Mouse (Mus musculus) brown adipose tissue, adult 24 weeks (tissue): ENCODE results near the gene Cdh22. TPM values are rescaled to one million over a fixed set of nuclear protein-coding genes. Genes with fewer than 3 reads are reported as not detected.

Source experiments
- H3K27ac ChIP-seq: fragments of 200-500 bp; replicated peaks from 2 replicates; pipeline ENCODE4 v1.5.1; 2012; ENCODE audit warnings: low read depth, mild to moderate bottlenecking, low read length
- H3K4me1 ChIP-seq: fragments of 200-500 bp; 2 replicates; pipeline ENCODE4 v1.6.1; 2012; ENCODE audit warnings: low read length, mixed read lengths; ENCODE audit not compliant: control insufficient read depth, insufficient read depth, insufficient read length
- H3K4me3 ChIP-seq: fragments of 200-500 bp; 2 replicates; pipeline ENCODE4 v1.5.1; 2012; ENCODE audit warnings: low read depth, mild to moderate bottlenecking, low read length, moderate library complexity; ENCODE audit not compliant: insufficient read depth
- polyA plus RNA-seq: library from polyadenylated mRNA; stranded (reverse); fragments of >200 nt; gene quantifications from 2 replicates; pipeline ENCODE4 v1.2.4, GENCODE M21; 2012; ENCODE audit not compliant: missing spikeins, insufficient read depth, insufficient read length

The Cdh22 gene
- polyA plus RNA-seq, 1 experiment = not detected

- Histone ChIP-seq H3K4me1 (no peaks in the 10 kb centered on the region), H3K4me3 (no peak overlapping the region), H3K27ac (no peak overlapping the region)
These were observed 29.2 kb downstream of the Cdh22 start for GRCm38 (mm10) chr2:165205486-165205885.

GRCm38 (mm10) chr2:165204931-165205330, 29.7 kb downstream of the Cdh22 start:
- Histone ChIP-seq H3K4me3 (no peak overlapping the region), H3K27ac (no peak overlapping the region), H3K4me1 (no peaks in the 10 kb centered on the region)

- H3K4me1 ChIP-seq = no peaks in the 10 kb centered on the region
- no peak overlapping the region for H3K4me3 ChIP-seq
- H3K27ac ChIP-seq = no peak overlapping the region
These were observed 32.6 kb downstream of the Cdh22 start for GRCm38 (mm10) chr2:165201761-165202751.

GRCm38 (mm10) chr2:165197546-165197945, 37.1 kb downstream of the Cdh22 start:
- no peak overlapping the region for H3K4me3 ChIP-seq
- H3K4me1 ChIP-seq = no peaks in the 10 kb centered on the region
- no peak overlapping the region for H3K27ac ChIP-seq

- H3K27ac ChIP-seq = no peak overlapping the region
- no peaks in the 10 kb centered on the region for H3K4me1 ChIP-seq
- H3K4me3 ChIP-seq = no peak overlapping the region
These were observed 39.1 kb downstream of the Cdh22 start for GRCm38 (mm10) chr2:165195411-165196182.

GRCm38 (mm10) chr2:165191483-165191882, 43.2 kb downstream of the Cdh22 start:
- Histone ChIP-seq H3K4me1 (0 out of 2 replicates have a peak, but pooled peaks cover 5% of the 10 kb centered on the region), H3K27ac (no peak overlapping the region), H3K4me3 (no peak overlapping the region)

- no peak overlapping the region for H3K27ac ChIP-seq
- H3K4me3 ChIP-seq = no peak overlapping the region
- H3K4me1 ChIP-seq = 0 out of 2 replicates have a peak, but pooled peaks cover 5% of the 10 kb centered on the region
These were observed 45.1 kb downstream of the Cdh22 start for GRCm38 (mm10) chr2:165189546-165189945.

GRCm38 (mm10) chr2:165187648-165188380, 46.8 kb downstream of the Cdh22 start:
- H3K4me3 ChIP-seq = no peak overlapping the region
- H3K4me1 ChIP-seq = 0 out of 2 replicates have a peak, but pooled peaks cover 5% of the 10 kb centered on the region
- no peak overlapping the region for H3K27ac ChIP-seq

- 0 out of 2 replicates have a peak, but pooled peaks cover 5% of the 10 kb centered on the region for H3K4me1 ChIP-seq
- H3K27ac ChIP-seq = no peak overlapping the region
- H3K4me3 ChIP-seq = no peak overlapping the region
These were observed 50.5 kb downstream of the Cdh22 start for GRCm38 (mm10) chr2:165184015-165184633.

GRCm38 (mm10) chr2:165182085-165182976, 52.3 kb downstream of the Cdh22 start:
- no peak overlapping the region for H3K27ac ChIP-seq
- H3K4me3 ChIP-seq = no peak overlapping the region
- H3K4me1 ChIP-seq = no peaks in the 10 kb centered on the region

- no peaks in the 10 kb centered on the region for H3K4me1 ChIP-seq
- no peak overlapping the region for H3K27ac ChIP-seq
- H3K4me3 ChIP-seq = no peak overlapping the region
These were observed 55.4 kb downstream of the Cdh22 start for GRCm38 (mm10) chr2:165179231-165179630.

GRCm38 (mm10) chr2:165176965-165177364, 57.7 kb downstream of the Cdh22 start:
- Histone ChIP-seq H3K4me3 (no peak overlapping the region), H3K4me1 (no peaks in the 10 kb centered on the region), H3K27ac (no peak overlapping the region)

GRCm38 (mm10) chr2:165166664-165167435, 67.8 kb downstream of the Cdh22 start:
- Histone ChIP-seq H3K4me1 (no peaks in the 10 kb centered on the region), H3K27ac (no peak overlapping the region), H3K4me3 (no peak overlapping the region)
